Mouse (Mus musculus) kidney, postnatal 0 days (tissue): ENCODE measurements around the gene Ranbp17. TPM values are rescaled to one million over a fixed set of nuclear protein-coding genes. Genes with fewer than 3 reads are reported as not detected.

ENCODE experiments used
- ATAC-seq: fragments of 200-750 bp; cut with Nextera tagmentation; replicated peaks from 2 replicates; pipeline ENCODE4 v1.8.0; 2017; ENCODE audit warnings: low read depth, moderate number of reproducible peaks, moderate TSS enrichment, moderate library complexity; ENCODE audit not compliant: low FRiP score
- DNase-seq: peaks from one replicate; pipeline ENCODE4 v3.0.0-alpha.2; 2016; ENCODE audit warnings: low spot score
- H3K27ac ChIP-seq: fragments of 300-500 bp; sonication (generic); 2 replicates; pipeline ENCODE4 v1.5.1; 2014; ENCODE audit warnings: mild to moderate bottlenecking
- H3K27me3 ChIP-seq: fragments of 300-500 bp; sonication (generic); 2 replicates; pipeline ENCODE4 v1.6.1; 2014; ENCODE audit warnings: low read length, mixed read lengths; ENCODE audit not compliant: insufficient read depth
- H3K36me3 ChIP-seq: fragments of 300-500 bp; sonication (generic); 2 replicates; pipeline ENCODE4 v1.6.1; 2014; ENCODE audit warnings: low read length, mixed read lengths; ENCODE audit not compliant: insufficient read depth
- H3K4me1 ChIP-seq: fragments of 300-500 bp; sonication (generic); replicated peaks from 2 replicates; pipeline ENCODE4 v1.6.1; 2014; ENCODE audit warnings: antibody characterized with exemption, low read length, mixed read lengths; ENCODE audit not compliant: insufficient read depth
- H3K4me2 ChIP-seq: fragments of 300-500 bp; sonication (generic); 2 replicates; pipeline ENCODE4 v1.6.1; 2014; ENCODE audit warnings: mild to moderate bottlenecking, low read length, moderate library complexity, mixed read lengths
- H3K4me3 ChIP-seq: fragments of 300-500 bp; sonication (generic); replicated peaks from 2 replicates; pipeline ENCODE4 v1.5.1; 2014; ENCODE audit warnings: low read depth, low read length
- H3K9ac ChIP-seq: fragments of 300-500 bp; sonication (generic); 2 replicates; pipeline ENCODE4 v1.6.1; 2014; ENCODE audit warnings: low read depth, low read length
- H3K9me3 ChIP-seq: fragments of 300-500 bp; sonication (generic); replicated peaks from 2 replicates; pipeline ENCODE4 v1.6.1; 2016; ENCODE audit warnings: low read length, inconsistent platforms, mixed read lengths
- CTCF ChIP-seq: IDR thresholded peaks from 2 replicates; pipeline ENCODE4 v1.5.1; 2016; ENCODE audit warnings: antibody characterized with exemption, low read depth, mild to moderate bottlenecking, moderate library complexity
- WGBS: fragments of 180-500 bp; shearing (Covaris S2); extraction: QIAGEN DNeasy Blood & Tissue Kit; methylation state at CpG from one replicate; pipeline ENCODE4 v1.1.7; 2014; 5-methylcytosine and 5-hydroxymethylcytosine counted together
- polyA plus RNA-seq: library from polyadenylated mRNA; unstranded; fragments of >200 nt; fragmentation: Nextera tagmentation; extraction: Ambion mirVana; gene quantifications from 2 replicates; pipeline ENCODE4 v1.2.1, GENCODE M21; 2015

The Ranbp17 gene
- polyA plus RNA-seq, 1 experiment from 2014 or later, result 5.4 TPM

DNA sequence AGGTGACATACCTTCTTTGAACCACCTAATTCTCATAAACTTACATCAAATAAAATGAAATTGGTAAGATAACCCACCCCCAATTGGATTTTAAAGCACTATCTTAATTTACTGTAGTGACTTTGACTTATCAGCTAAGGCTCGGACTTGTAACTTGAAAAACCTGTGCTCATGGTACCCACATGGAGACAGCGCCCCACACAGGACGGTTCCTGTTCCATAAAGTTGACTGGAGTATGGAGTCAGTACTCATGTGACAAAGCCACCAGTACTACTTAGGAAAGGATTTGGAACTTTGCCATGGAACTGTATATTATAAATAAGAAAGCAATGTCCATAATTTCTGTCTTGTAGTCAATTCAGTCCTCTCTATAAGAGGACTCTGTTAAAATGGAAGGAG, 177.9 kb downstream of the Ranbp17 start:
- DNase-seq (no peak), ATAC-seq (no peak)
- TF ChIP-seq CTCF, result no peak
- Histone ChIP-seq H3K27me3 (no peaks in the 10 kb centered on the region), H3K9ac (no peak overlapping the region), H3K27ac (no peak overlapping the region), H3K36me3 (no peaks in the 10 kb centered on the region), H3K9me3 (no peaks in the 10 kb centered on the region), H3K4me3 (no peak overlapping the region), H3K4me1 (no peaks in the 10 kb centered on the region), H3K4me2 (no peak overlapping the region)
- WGBS, result 92% methylated on average over 3 of the region's 3 CpGs

DNA sequence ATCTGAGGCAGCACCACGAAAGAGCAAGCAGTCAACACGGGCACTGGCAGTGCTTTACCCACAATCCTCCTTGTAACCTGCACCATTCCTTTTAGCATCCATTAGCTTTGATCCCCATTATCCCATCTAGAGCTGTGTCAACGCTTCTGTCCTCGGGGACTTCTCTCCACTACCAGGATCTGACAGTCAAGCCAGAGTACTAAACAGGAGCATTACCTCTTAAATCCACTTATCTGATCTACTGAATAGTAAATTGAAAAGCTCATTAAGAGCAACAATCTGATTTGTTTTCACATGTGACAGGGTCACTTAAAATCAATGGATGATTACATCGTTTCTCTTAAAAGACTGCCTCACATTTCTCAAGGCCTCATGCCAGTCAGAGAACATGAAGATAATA, 181.4 kb downstream of the Ranbp17 start:
- DNase-seq, result no peak
- Histone ChIP-seq H3K9me3 (no peaks in the 10 kb centered on the region), H3K27me3 (no peaks in the 10 kb centered on the region), H3K27ac (no peak overlapping the region), H3K4me2 (no peak overlapping the region), H3K9ac (no peak overlapping the region), H3K4me3 (no peak overlapping the region), H3K36me3 (no peaks in the 10 kb centered on the region), H3K4me1 (no peaks in the 10 kb centered on the region)
- no peak for TF ChIP-seq CTCF
- 54% methylated on average over 5 of the region's 5 CpGs for WGBS
- no peak for ATAC-seq

DNA sequence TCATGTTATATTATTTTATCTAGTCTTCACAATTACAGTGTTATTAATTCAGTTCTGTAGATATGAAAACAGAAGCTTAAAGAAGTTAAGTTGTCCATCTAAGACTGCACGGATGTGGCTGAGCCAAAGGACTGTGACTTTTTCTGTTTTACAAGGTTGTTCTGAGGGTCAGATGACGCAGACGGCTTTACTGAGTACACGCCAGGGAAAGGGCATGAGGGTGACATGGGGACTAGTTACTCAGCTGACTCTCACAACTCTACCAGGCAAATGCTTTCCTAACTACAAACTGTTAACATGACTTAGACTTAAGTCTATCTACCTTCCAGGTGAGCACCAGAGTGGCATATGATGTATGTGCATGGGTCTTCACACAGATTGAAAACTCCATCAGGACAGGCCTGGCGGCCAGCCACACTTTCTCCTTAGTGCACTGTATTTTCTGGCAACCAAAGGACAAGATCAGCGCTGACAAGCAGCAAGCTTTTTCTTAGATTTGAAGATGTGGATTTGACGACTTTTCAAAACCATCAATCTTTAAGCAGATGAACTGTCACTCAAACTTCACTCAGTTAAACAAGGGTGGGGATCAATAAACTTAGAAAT, 194.4 kb downstream of the Ranbp17 start:
- Histone ChIP-seq H3K9me3 (no peaks in the 10 kb centered on the region), H3K36me3 (no peaks in the 10 kb centered on the region), H3K9ac (no peak overlapping the region), H3K27ac (no peak overlapping the region), H3K4me2 (no peak overlapping the region), H3K4me1 (no peaks in the 10 kb centered on the region), H3K27me3 (no peaks in the 10 kb centered on the region), H3K4me3 (no peak overlapping the region)
- WGBS, result 71% methylated on average over 7 of the region's 7 CpGs
- no peak for TF ChIP-seq CTCF
- DNase-seq (no peak), ATAC-seq (no peak)

DNA sequence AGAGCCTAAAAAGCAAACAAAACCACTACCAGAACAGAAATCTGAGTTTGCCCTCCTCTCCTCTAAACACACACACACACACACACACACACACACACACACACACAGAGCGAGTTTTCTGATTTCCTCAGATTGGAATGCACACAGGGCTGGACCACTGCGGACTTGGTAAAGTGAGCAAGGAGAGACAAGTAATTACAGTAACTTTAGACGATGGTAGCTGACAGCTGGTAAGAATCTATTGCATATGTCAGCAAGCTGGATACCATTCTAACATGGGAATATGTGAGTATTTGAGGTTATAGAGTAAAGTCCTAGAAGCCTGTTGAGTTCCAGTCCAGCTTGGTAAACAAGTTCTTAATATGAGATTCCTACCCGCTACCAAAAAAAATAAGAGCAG, 204.0 kb downstream of the Ranbp17 start:
- Histone ChIP-seq H3K4me2 (no peak overlapping the region), H3K27me3 (no peaks in the 10 kb centered on the region), H3K4me3 (no peak overlapping the region), H3K9ac (no peak overlapping the region), H3K36me3 (no peaks in the 10 kb centered on the region), H3K27ac (no peak overlapping the region), H3K4me1 (no peaks in the 10 kb centered on the region), H3K9me3 (no peaks in the 10 kb centered on the region)
- DNase-seq (peak; percentile 61), ATAC-seq (no peak)
- no peak for TF ChIP-seq CTCF
- 34% methylated on average over 4 of the region's 4 CpGs for WGBS

DNA sequence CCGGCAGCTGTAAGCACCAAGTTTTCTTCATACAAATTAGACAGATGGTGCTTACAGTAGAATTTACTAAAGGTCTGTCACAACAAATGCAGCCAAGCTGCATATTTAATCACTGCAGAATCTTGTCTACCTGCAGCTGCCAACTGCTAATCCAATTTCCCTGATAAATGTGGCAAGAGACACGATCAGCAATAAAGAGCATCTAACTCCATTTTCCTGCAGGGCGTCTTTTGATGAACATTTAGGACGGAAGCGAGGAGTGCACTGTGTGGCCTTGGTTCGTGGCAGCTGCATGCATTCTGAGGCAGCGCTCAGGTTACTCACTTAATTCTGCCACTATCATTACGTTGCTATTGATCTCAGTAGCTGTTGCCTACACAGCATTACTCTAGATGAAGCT, 212.7 kb downstream of the Ranbp17 start:
- ATAC-seq (no peak), DNase-seq (no peak)
- Histone ChIP-seq H3K9me3 (no peaks in the 10 kb centered on the region), H3K4me2 (no peak overlapping the region), H3K36me3 (no peaks in the 10 kb centered on the region), H3K4me1 (no peaks in the 10 kb centered on the region), H3K27me3 (no peaks in the 10 kb centered on the region), H3K9ac (no peak overlapping the region), H3K27ac (no peak overlapping the region), H3K4me3 (no peak overlapping the region)
- no peak for TF ChIP-seq CTCF
- WGBS, result 46% methylated on average over 8 of the region's 8 CpGs

DNA sequence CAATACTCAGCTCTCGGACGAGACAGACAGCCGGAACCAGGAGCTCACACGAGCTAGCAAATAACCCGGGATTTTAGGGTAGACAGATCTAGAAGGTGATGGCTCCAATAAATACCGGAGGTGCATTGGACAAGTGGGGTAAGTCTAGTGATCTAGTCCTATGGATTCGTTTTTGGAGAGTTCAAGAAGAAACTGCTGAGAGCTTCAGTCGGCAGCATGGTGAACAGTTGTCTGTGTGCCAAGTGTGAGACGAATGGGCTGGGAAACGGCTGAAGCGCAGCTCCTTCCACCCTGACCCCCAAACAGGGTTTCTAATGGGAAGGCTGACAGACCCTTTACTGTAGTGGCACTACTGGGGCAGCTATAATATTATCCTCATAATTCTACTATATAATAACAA, 214.2 kb downstream of the Ranbp17 start:
- Histone ChIP-seq H3K27me3 (no peaks in the 10 kb centered on the region), H3K4me1 (no peaks in the 10 kb centered on the region), H3K4me2 (no peak overlapping the region), H3K9me3 (no peaks in the 10 kb centered on the region), H3K4me3 (no peak overlapping the region), H3K9ac (no peak overlapping the region), H3K36me3 (no peaks in the 10 kb centered on the region), H3K27ac (no peak overlapping the region)
- 44% methylated on average over 11 of the region's 11 CpGs for WGBS
- ATAC-seq, result no peak
- DNase-seq, result no peak
- TF ChIP-seq CTCF, result no peak

DNA sequence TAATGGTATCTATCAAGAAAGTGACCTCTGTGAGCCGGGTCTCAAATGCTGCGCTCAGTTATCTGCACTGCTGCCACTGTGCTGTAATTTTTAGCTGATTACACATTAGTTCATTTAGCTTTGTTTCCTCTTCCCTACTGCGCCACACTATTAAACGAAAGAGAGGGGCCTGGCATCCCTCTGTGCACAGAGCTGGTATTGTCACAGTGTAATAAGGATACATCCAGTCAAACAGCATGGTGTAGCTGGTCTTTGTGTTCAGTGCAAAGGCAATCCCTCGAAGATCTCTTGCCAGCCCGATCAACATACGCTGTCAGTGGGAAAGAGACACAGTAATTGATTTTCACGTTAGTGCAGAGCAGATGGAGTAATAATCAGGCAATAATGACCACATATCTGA, 216.4 kb downstream of the Ranbp17 start:
- Histone ChIP-seq H3K4me2 (no peak overlapping the region), H3K27ac (no peak overlapping the region), H3K4me3 (no peak overlapping the region), H3K9me3 (no peaks in the 10 kb centered on the region), H3K36me3 (no peaks in the 10 kb centered on the region), H3K4me1 (no peaks in the 10 kb centered on the region), H3K27me3 (no peaks in the 10 kb centered on the region), H3K9ac (no peak overlapping the region)
- 86% methylated on average over 8 of the region's 8 CpGs for WGBS
- DNase-seq (no peak), ATAC-seq (no peak)
- no peak for TF ChIP-seq CTCF
